Mouse (Mus musculus): ENCODE measurements around the gene Cntln.

DNA sequence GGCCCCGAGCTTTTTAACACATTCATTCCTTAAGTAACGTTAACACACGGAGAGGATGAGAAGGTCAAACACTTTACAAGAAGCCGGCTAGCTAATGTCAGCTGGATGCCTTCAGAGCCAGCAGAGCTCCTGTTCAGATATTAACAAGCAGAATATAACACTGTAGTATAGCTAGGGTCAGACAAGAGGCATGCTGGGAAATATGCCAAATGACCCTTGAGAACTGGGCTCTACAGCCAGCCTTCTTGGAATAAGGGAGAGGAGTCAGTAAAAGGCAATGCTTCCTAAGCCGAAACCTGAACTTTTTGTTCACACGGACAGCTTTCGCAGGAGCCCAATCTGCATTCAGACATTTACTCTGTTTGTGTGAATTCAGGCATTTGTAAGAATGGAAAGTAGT lies 267.8 kb downstream of the Cntln start:
- TF ChIP-seq CTCF (IDR thresholded peaks at IDR 0.05; ENCODE audit: control insufficient read depth, insufficient read depth, insufficient read length), result no peak
- TF ChIP-seq USF1 (IDR thresholded peaks at IDR 0.05; ENCODE audit: low read depth), result no peak
- TF ChIP-seq CEBPB (IDR thresholded peaks at IDR 0.05; ENCODE audit: low read depth), result no peak
- no peak for TF ChIP-seq MAX (IDR thresholded peaks at IDR 0.05)
- no peak for TF ChIP-seq MYOD1 (IDR thresholded peaks at IDR 0.05; ENCODE audit: control insufficient read depth, insufficient read length, low read depth)
- no peak for TF ChIP-seq MYOG (IDR thresholded peaks at IDR 0.05; ENCODE audit: control insufficient read depth, extremely low read depth, insufficient read length)

Data from C2C12 (cell line).